Mouse (Mus musculus): ENCODE results near the gene Foxi3. TPM values are rescaled to one million over a fixed set of nuclear protein-coding genes. Genes with fewer than 3 reads are reported as not detected.
A peak's percentile ranks its signal among the peaks of the same experiment; 100 is the strongest.

Foxi3 gene
- polyA plus RNA-seq, 1 experiment from 2014 or later = not detected

DNA sequence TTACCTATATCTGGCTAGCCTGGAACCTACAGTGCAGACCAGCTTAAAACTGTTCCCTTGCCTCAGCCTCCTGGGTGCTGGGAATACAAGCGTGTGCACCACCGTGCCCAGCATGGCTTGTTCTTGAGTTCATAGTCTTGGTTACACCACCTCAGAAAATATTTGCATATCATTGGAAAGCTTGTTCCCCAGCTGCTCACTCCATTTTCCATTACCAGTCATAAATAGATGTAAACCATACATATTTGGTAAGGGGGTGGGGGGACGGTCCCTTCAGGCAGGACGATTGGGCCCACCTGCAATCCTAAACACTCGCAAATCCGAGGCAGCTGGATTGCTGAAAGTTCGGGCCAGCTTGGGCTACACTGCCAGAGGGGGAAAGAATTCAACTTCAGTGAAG lies 3.1 kb upstream of the Foxi3 start:
- DNase-seq (ENCODE audit: low spot score, missing footprints) = no peak
- ATAC-seq (ENCODE audit: low FRiP score) = no peak
- Histone ChIP-seq H3K9ac (ENCODE audit: low read length) (no peak overlapping the region), H3K4me1 (ENCODE audit: control insufficient read depth, insufficient read depth, low read length) (peaks cover 11% of the 10 kb centered on the region), H3K4me3 (ENCODE audit: low read depth, low read length) (no peak overlapping the region), H3K36me3 (ENCODE audit: control insufficient read depth, insufficient read depth, low read length) (no peaks in the 10 kb centered on the region), H3K9me3 (ENCODE audit: control insufficient read depth, low read length) (no peaks in the 10 kb centered on the region), H3K27me3 (ENCODE audit: control insufficient read depth, insufficient read depth, low read length) (peaks cover 52% of the 10 kb centered on the region), H3K27ac (ENCODE audit: low read depth, low read length) (no peak overlapping the region), H3K4me2 (no peak overlapping the region)
- WGBS = 69% methylated on average over 7 of the region's 7 CpGs

DNA sequence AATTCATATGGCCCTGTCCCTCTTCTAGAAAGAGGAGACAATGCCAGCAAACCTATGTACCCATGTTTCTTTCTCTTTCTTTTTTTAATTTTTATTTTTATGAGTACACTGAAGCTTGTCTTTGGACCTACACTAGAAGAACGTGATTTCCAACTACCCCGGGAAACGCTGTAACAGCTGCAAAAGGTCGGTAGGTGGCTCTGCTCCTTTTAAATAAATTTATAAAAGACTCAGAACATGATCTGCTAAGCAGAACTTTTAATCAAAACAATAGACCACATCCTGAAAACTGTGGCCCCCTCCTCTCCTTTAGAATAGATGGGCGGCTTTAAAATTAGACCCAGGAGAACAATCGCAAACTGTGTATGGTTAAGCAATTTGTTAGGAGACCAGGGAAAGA lies 2.3 kb upstream of the Foxi3 start:
- Histone ChIP-seq H3K36me3 (ENCODE audit: control insufficient read depth, insufficient read depth, low read length) (no peaks in the 10 kb centered on the region), H3K9ac (ENCODE audit: low read length) (no peak overlapping the region), H3K27me3 (ENCODE audit: control insufficient read depth, insufficient read depth, low read length) (peaks cover 59% of the 10 kb centered on the region), H3K4me2 (no peak overlapping the region), H3K4me3 (ENCODE audit: low read depth, low read length) (no peak overlapping the region), H3K27ac (ENCODE audit: low read depth, low read length) (no peak overlapping the region), H3K4me1 (ENCODE audit: control insufficient read depth, insufficient read depth, low read length) (peaks cover 11% of the 10 kb centered on the region), H3K9me3 (ENCODE audit: control insufficient read depth, low read length) (no peaks in the 10 kb centered on the region)
- peak; percentile 86 for DNase-seq (ENCODE audit: low spot score, missing footprints)
- 13% methylated on average over 6 of the region's 6 CpGs for WGBS
- ATAC-seq (ENCODE audit: low FRiP score) = no peak

GRCm38 (mm10) chr6:70955291-70955800 lies 985 bp upstream of the Foxi3 start:
- ATAC-seq (ENCODE audit: low FRiP score) (no peak), DNase-seq (ENCODE audit: low spot score, missing footprints) (peak; percentile 94)
- no peak overlapping the region for H3K9ac ChIP-seq (ENCODE audit: low read length)
- H3K9me3 ChIP-seq (ENCODE audit: control insufficient read depth, low read length) = no peaks in the 10 kb centered on the region
- H3K4me3 ChIP-seq (ENCODE audit: low read depth, low read length) = no peak overlapping the region
- H3K27ac ChIP-seq (ENCODE audit: low read depth, low read length) = no peak overlapping the region
- no peak overlapping the region for H3K4me2 ChIP-seq
- WGBS = 4% methylated on average over 14 of the region's 14 CpGs
- no peaks in the 10 kb centered on the region for H3K36me3 ChIP-seq (ENCODE audit: control insufficient read depth, insufficient read depth, low read length)
- H3K4me1 ChIP-seq (ENCODE audit: control insufficient read depth, insufficient read depth, low read length) = peaks cover 11% of the 10 kb centered on the region
- peaks cover 63% of the 10 kb centered on the region for H3K27me3 ChIP-seq (ENCODE audit: control insufficient read depth, insufficient read depth, low read length)

DNA sequence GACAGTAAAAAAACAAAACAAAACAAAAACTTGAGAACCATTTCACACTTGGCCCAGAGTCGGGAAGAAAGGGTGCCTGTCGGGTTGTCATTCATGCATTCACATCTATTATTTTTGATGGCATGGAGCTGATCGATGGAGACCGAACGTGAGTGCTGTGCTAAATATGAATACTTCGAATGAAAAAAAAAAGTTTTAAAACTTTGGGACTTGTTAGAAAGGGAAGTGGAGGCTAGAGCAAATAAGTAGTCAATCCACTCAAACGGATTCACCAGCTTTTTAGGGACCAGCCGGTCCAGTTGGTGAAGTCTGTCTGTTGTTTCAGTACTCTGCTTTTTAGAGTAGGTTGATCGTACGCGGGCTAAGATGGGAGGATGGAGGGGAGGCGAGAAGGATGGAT lies 490 bp upstream of the Foxi3 start:
- Histone ChIP-seq H3K9me3 (ENCODE audit: control insufficient read depth, low read length) (no peaks in the 10 kb centered on the region), H3K4me3 (ENCODE audit: low read depth, low read length) (peak overlapping the region; percentile 46), H3K27ac (ENCODE audit: low read depth, low read length) (no peak overlapping the region), H3K36me3 (ENCODE audit: control insufficient read depth, insufficient read depth, low read length) (no peaks in the 10 kb centered on the region), H3K9ac (ENCODE audit: low read length) (no peak overlapping the region), H3K4me2 (peak overlapping the region; percentile 85), H3K27me3 (ENCODE audit: control insufficient read depth, insufficient read depth, low read length) (peaks cover 68% of the 10 kb centered on the region), H3K4me1 (ENCODE audit: control insufficient read depth, insufficient read depth, low read length) (peaks cover 11% of the 10 kb centered on the region)
- ATAC-seq (ENCODE audit: low FRiP score) (no peak), DNase-seq (ENCODE audit: low spot score, missing footprints) (peak; percentile 95)
- WGBS = 1% methylated on average over 12 of the region's 12 CpGs

- WGBS = under 1% methylated on average over 34 of the region's 34 CpGs
- H3K4me2 ChIP-seq = peak overlapping the region; percentile 85
- peaks cover 68% of the 10 kb centered on the region for H3K27me3 ChIP-seq (ENCODE audit: control insufficient read depth, insufficient read depth, low read length)
- no peak overlapping the region for H3K9ac ChIP-seq (ENCODE audit: low read length)
- H3K9me3 ChIP-seq (ENCODE audit: control insufficient read depth, low read length) = no peaks in the 10 kb centered on the region
- ATAC-seq (ENCODE audit: low FRiP score) (peak; percentile 45), DNase-seq (ENCODE audit: low spot score, missing footprints) (no peak)
- H3K36me3 ChIP-seq (ENCODE audit: control insufficient read depth, insufficient read depth, low read length) = no peaks in the 10 kb centered on the region
- peaks cover 11% of the 10 kb centered on the region for H3K4me1 ChIP-seq (ENCODE audit: control insufficient read depth, insufficient read depth, low read length)
- H3K27ac ChIP-seq (ENCODE audit: low read depth, low read length) = no peak overlapping the region
- H3K4me3 ChIP-seq (ENCODE audit: low read depth, low read length) = peak overlapping the region; percentile 46
Observed at GRCm38 (mm10) chr6:70956936-70957335, 605 bp downstream of the Foxi3 start.

DNA sequence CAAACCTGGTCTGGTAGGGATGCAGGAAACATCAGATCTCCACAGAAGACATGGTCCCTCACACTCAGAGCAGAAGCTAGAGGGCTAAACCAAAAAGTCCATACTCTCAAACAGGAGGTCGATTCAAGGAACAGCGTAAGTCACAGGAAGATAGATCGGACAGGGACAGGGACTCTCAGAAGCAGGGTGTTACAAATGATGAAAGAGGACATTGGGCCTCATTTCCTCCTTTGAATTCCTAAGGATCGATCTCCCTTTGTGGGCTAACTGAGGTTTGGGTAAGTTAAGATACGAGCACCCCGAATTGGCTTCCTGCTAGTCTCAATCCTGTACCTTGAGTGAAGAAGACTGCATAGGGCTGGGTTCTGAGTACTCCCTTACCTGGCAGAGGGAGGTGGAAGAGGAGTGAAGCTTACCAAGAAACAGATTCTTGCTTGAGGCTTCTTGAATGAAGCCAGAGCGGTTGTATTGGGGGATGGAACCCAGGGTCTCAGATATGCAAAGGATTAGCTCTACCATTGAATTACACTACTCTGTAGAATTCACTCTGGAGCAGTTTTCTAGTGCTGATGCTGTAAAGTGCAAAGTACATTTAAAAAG lies 1.1 kb downstream of the Foxi3 start:
- ATAC-seq (ENCODE audit: low FRiP score) = no peak
- Histone ChIP-seq H3K4me3 (ENCODE audit: low read depth, low read length) (peak overlapping the region; percentile 46; the same call in 1 of the 2 replicates), H3K27ac (ENCODE audit: low read depth, low read length) (no peak overlapping the region), H3K4me2 (no peak overlapping the region; the same call in 1 of the 2 replicates), H3K27me3 (ENCODE audit: control insufficient read depth, insufficient read depth, low read length) (peaks cover 68% of the 10 kb centered on the region), H3K9ac (ENCODE audit: low read length) (no peak overlapping the region), H3K36me3 (ENCODE audit: control insufficient read depth, insufficient read depth, low read length) (no peaks in the 10 kb centered on the region), H3K9me3 (ENCODE audit: control insufficient read depth, low read length) (no peaks in the 10 kb centered on the region), H3K4me1 (ENCODE audit: control insufficient read depth, insufficient read depth, low read length) (peaks cover 11% of the 10 kb centered on the region)
- peak; percentile 91 for DNase-seq (ENCODE audit: low spot score, missing footprints)
- 7% methylated on average over 7 of the region's 7 CpGs for WGBS

DNA sequence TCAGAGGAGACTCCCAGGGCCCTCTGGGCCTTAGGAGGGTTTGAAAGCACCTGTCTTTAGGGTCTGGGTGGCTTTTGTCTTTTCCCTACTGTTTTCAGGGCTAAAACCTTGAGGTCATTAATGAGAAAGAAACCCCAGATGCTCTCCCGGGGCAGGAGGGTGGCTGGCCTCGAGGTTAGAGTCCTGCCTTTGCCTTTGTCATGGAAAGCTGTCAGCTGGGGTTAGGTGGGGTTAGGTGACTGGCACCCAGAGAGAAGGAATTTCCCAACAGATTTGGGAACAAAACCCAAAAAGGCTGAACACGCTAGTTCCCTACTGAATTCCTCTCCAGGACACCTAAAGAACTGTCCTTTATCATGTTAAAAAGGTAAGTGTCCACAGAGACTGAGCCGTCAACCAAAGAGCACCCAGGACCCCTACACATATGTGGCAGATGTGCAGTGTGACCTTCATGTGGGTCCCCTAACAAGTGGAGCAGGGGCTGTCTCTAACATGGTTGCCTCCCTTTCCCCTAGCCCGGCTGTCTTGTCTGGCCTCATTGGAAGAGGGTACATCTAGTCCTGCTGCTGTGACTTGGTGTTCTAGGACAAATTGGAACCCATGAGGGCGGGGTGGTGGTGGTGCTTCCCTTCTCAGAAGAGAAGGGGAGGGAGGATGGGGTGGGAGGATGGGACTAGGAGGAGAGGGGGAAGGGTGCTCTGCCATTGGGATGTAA lies 7.9 kb downstream of the Foxi3 start:
- Histone ChIP-seq H3K9me3 (ENCODE audit: control insufficient read depth, low read length) (no peaks in the 10 kb centered on the region), H3K4me2 (no peak overlapping the region), H3K9ac (ENCODE audit: low read length) (no peak overlapping the region), H3K27me3 (ENCODE audit: control insufficient read depth, insufficient read depth, low read length) (peaks cover 10% of the 10 kb centered on the region), H3K4me3 (ENCODE audit: low read depth, low read length) (no peak overlapping the region), H3K27ac (ENCODE audit: low read depth, low read length) (no peak overlapping the region), H3K36me3 (ENCODE audit: control insufficient read depth, insufficient read depth, low read length) (no peaks in the 10 kb centered on the region), H3K4me1 (ENCODE audit: control insufficient read depth, insufficient read depth, low read length) (peaks cover 6% of the 10 kb centered on the region)
- DNase-seq (ENCODE audit: low spot score, missing footprints) (no peak), ATAC-seq (ENCODE audit: low FRiP score) (no peak)
- 20% methylated on average over 6 of the region's 6 CpGs for WGBS

GRCm38 (mm10) chr6:70965694-70966093 lies 9.4 kb downstream of the Foxi3 start:
- WGBS = 30% methylated on average over 7 of the region's 7 CpGs
- H3K4me2 ChIP-seq = no peak overlapping the region
- H3K9me3 ChIP-seq (ENCODE audit: control insufficient read depth, low read length) = no peaks in the 10 kb centered on the region
- peaks cover 5% of the 10 kb centered on the region for H3K27me3 ChIP-seq (ENCODE audit: control insufficient read depth, insufficient read depth, low read length)
- H3K4me1 ChIP-seq (ENCODE audit: control insufficient read depth, insufficient read depth, low read length) = peaks cover 6% of the 10 kb centered on the region
- no peak overlapping the region for H3K9ac ChIP-seq (ENCODE audit: low read length)
- DNase-seq (ENCODE audit: low spot score, missing footprints) = no peak
- H3K36me3 ChIP-seq (ENCODE audit: control insufficient read depth, insufficient read depth, low read length) = no peaks in the 10 kb centered on the region
- no peak for ATAC-seq (ENCODE audit: low FRiP score)
- no peak overlapping the region for H3K4me3 ChIP-seq (ENCODE audit: low read depth, low read length)
- no peak overlapping the region for H3K27ac ChIP-seq (ENCODE audit: low read depth, low read length)

DNA sequence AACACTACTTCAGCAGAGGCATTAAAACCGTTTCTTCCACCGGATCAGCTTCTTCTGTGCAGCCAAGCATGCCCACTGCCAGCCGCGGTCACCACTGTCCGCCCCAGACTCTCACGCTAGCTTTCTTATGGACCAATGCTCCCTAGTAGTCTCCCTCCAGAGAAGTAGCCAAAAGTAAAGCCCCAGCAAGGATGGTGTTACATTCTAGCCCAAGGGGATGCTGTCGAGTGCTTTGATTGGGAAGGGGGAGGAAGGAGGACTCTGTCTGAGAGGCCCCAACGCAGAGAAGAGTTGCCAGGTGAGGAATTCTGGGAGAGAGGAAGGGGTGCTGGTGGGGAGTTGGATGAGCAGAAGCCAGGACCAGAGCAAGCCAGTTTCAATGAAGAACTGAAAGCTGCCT lies 11.1 kb downstream of the Foxi3 start:
- ATAC-seq (ENCODE audit: low FRiP score) = peak; percentile 33; the same call in 1 of the 2 replicates
- Histone ChIP-seq H3K27ac (ENCODE audit: low read depth, low read length) (no peak overlapping the region), H3K9ac (ENCODE audit: low read length) (peak overlapping the region; percentile 29; the same call in 1 of the 2 replicates), H3K9me3 (ENCODE audit: control insufficient read depth, low read length) (no peaks in the 10 kb centered on the region), H3K36me3 (ENCODE audit: control insufficient read depth, insufficient read depth, low read length) (no peaks in the 10 kb centered on the region), H3K4me3 (ENCODE audit: low read depth, low read length) (no peak overlapping the region; the same call in 1 of the 2 replicates), H3K27me3 (ENCODE audit: control insufficient read depth, insufficient read depth, low read length) (peaks cover 3% of the 10 kb centered on the region; the same call in 1 of the 2 replicates), H3K4me1 (ENCODE audit: control insufficient read depth, insufficient read depth, low read length) (peaks cover 6% of the 10 kb centered on the region), H3K4me2 (peak overlapping the region; percentile 37)
- peak; percentile 90 for DNase-seq (ENCODE audit: low spot score, missing footprints)
- 2% methylated on average over 8 of the region's 8 CpGs for WGBS
